Mouse (Mus musculus) ES-E14 (cell line): Measurements from ENCODE around the gene Gm49392.

Experiments used
- CHD2 ChIP-seq: IDR thresholded peaks from 2 replicates; pipeline ENCODE4 v1.6.1; 2014; ENCODE audit warnings: mild to moderate bottlenecking, low read depth, low read length, inconsistent platforms
- HCFC1 ChIP-seq: IDR thresholded peaks from 2 replicates; pipeline ENCODE4 v1.6.1; 2012; ENCODE audit warnings: low read length, inconsistent platforms, borderline replicate concordance; ENCODE audit not compliant: insufficient read depth
- MAFK ChIP-seq: IDR thresholded peaks from 2 replicates; pipeline ENCODE4 v1.6.1; 2014; ENCODE audit warnings: mild to moderate bottlenecking, low read depth, low read length, inconsistent platforms; ENCODE audit not compliant: insufficient read depth
- ZC3H11A ChIP-seq: IDR thresholded peaks from 2 replicates; pipeline ENCODE4 v1.6.1; 2012; ENCODE audit warnings: low read depth, mild to moderate bottlenecking, inconsistent platforms, low read length, borderline replicate concordance
- ZNF384 ChIP-seq: IDR thresholded peaks from 2 replicates; pipeline ENCODE4 v1.6.1; 2012; ENCODE audit warnings: low read depth, low read length, inconsistent platforms

DNA sequence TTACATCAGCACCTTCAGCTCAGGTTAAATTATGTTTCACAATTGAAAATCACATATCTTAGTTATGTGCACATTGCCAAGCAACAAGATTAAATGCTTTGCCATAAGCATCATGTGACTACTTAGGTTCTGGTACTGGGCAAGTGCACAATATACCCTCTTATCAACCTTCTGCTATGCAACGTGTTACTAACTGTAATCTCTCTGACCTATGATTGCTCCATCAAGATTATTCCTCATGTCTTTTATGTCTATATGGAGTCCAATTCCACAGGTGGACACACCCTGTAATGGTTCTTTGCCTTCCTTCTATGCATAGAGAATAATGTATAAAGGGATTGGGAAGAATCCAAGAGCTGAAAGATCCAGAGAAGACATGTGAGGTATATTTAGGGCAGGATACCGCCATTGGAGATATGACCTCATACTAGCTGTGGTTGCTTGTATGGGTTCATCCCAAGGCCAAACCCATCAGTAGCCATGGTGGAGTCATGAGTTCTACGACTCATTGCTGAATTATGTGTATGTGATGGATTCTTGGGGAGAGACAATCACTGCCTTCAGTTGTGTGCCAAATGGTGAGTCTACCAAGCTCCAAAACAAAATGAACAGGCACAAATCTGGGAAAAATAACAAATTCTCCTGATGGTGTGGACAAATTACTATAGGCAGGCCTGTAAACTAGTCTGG lies 76.1 kb downstream of the Gm49392 start:
- TF ChIP-seq HCFC1 = no peak
- no peak for TF ChIP-seq CHD2
- no peak for TF ChIP-seq MAFK
- TF ChIP-seq ZC3H11A = no peak
- TF ChIP-seq ZNF384 = no peak
